Mouse (Mus musculus) hindbrain, embryonic 16.5 days (tissue): ENCODE measurements around the gene Cdc73. TPM values are rescaled to one million over a fixed set of nuclear protein-coding genes. Genes with fewer than 3 reads are reported as not detected.
"Not testable (repeated sequence)": the region's sequence is repeated elsewhere in the genome, so short reads cannot be mapped to it uniquely, and the experiment has no call there.

Source experiments
- ATAC-seq: fragments of 200-750 bp; cut with Nextera tagmentation; 2 replicates; pipeline ENCODE4 v1.8.0; 2017; ENCODE audit warnings: moderate TSS enrichment, moderate library complexity
- H3K27ac ChIP-seq: fragments of 300-500 bp; sonication (generic); 2 replicates; pipeline ENCODE4 v1.5.1; 2014; ENCODE audit warnings: low read depth, mild to moderate bottlenecking, control low read depth, low read length, moderate library complexity
- H3K27me3 ChIP-seq: fragments of 300-500 bp; sonication (generic); replicated peaks from 2 replicates; pipeline ENCODE4 v1.6.1; 2014; ENCODE audit warnings: low read length; ENCODE audit not compliant: control insufficient read depth, insufficient read depth
- H3K36me3 ChIP-seq: fragments of 300-500 bp; sonication (generic); 2 replicates; pipeline ENCODE4 v1.6.1; 2014; ENCODE audit warnings: mild to moderate bottlenecking, low read length, moderate library complexity, mixed read lengths; ENCODE audit not compliant: control insufficient read depth, insufficient read depth
- H3K4me1 ChIP-seq: fragments of 300-500 bp; sonication (generic); 2 replicates; pipeline ENCODE4 v1.6.1; 2014; ENCODE audit warnings: low read depth, low read length; ENCODE audit not compliant: control insufficient read depth, insufficient read depth
- H3K4me2 ChIP-seq: fragments of 300-500 bp; sonication (generic); 2 replicates; pipeline ENCODE4 v1.6.1; 2014; ENCODE audit warnings: mild to moderate bottlenecking, low read length, control low read depth, moderate library complexity
- H3K4me3 ChIP-seq: fragments of 300-500 bp; sonication (generic); 2 replicates; pipeline ENCODE4 v1.5.1; 2014; ENCODE audit warnings: mild to moderate bottlenecking, low read length, control low read depth, moderate library complexity
- H3K9ac ChIP-seq: fragments of 300-500 bp; sonication (generic); 2 replicates; pipeline ENCODE4 v1.6.1; 2014; ENCODE audit warnings: low read depth, mild to moderate bottlenecking, control low read depth, low read length, moderate library complexity
- H3K9me3 ChIP-seq: fragments of 300-500 bp; sonication (generic); 2 replicates; pipeline ENCODE4 v1.6.1; 2014; ENCODE audit warnings: mild to moderate bottlenecking, low read length, moderate library complexity; ENCODE audit not compliant: control insufficient read depth
- WGBS: fragments of 180-500 bp; shearing (Covaris S2); extraction: QIAGEN DNeasy Blood & Tissue Kit; methylation state at CpG from one replicate; pipeline ENCODE4 v1.1.7; 2014; 5-methylcytosine and 5-hydroxymethylcytosine counted together
- polyA plus RNA-seq: library from polyadenylated mRNA; unstranded; fragments of >200 nt; fragmentation: Nextera tagmentation; extraction: Ambion mirVana; gene quantifications from 2 replicates; pipeline ENCODE4 v1.2.1, GENCODE M21; 2015

The Cdc73 gene
- polyA plus RNA-seq, 1 experiment from 2014 or later, result 7.7 TPM

DNA sequence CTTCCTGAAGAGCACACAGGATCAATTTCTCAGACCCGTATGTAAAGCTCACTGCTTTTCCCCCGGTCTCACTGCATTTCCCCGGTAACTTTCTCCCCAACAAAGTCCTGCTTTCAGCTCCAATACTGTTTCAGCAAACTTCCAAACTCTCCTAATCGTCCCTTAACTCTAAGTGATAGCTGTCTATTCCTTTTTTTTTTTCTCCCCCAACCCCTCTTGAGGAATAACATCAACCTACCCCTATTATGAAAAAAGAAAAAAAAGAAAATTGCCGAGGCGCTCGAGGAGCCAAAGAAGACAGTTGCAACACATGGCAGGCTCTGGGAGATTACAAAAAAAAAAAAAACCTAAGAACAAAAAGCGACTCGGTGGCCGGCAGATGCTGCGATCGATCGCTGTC is 957 bp downstream of the Cdc73 start:
- Histone ChIP-seq H3K4me3 (peak overlapping the region; percentile 76), H3K4me2 (peak overlapping the region; percentile 85), H3K27ac (peak overlapping the region; percentile 94), H3K4me1 (peaks cover 11% of the 10 kb centered on the region), H3K9me3 (no peaks in the 10 kb centered on the region), H3K9ac (peak overlapping the region; percentile 94), H3K36me3 (peaks cover 2% of the 10 kb centered on the region; the same call in 1 of the 2 replicates), H3K27me3 (no peaks in the 10 kb centered on the region)
- 0% methylated on average over 13 of the region's 13 CpGs for WGBS
- no peak for ATAC-seq

DNA sequence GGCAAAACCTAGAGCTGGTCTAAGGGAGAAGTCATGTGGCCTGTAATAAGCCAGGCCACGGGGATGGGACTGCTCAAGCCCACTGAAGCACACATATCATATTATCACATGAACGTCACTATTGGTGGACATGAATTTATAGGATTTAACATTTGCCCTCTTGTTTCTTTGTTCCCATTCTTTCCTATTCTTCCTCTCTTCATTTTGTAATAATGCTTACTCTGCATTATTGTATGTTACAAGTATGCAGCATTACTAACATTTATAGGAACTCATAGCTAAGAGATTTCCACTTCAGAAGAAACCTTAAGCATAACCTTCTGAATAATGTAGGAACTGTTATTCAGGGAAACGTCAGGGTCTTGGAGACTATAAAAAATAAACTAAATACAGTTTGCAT is 17.8 kb downstream of the Cdc73 start:
- no peak overlapping the region for H3K9ac ChIP-seq
- H3K4me3 ChIP-seq, result no peak overlapping the region
- ATAC-seq, result no peak
- 88% methylated on average over 3 of the region's 3 CpGs for WGBS
- H3K27me3 ChIP-seq, result no peaks in the 10 kb centered on the region
- H3K4me2 ChIP-seq, result no peak overlapping the region
- no peak overlapping the region for H3K27ac ChIP-seq
- no peaks in the 10 kb centered on the region for H3K4me1 ChIP-seq
- H3K36me3 ChIP-seq, result peaks cover 15% of the 10 kb centered on the region
- no peaks in the 10 kb centered on the region for H3K9me3 ChIP-seq

DNA sequence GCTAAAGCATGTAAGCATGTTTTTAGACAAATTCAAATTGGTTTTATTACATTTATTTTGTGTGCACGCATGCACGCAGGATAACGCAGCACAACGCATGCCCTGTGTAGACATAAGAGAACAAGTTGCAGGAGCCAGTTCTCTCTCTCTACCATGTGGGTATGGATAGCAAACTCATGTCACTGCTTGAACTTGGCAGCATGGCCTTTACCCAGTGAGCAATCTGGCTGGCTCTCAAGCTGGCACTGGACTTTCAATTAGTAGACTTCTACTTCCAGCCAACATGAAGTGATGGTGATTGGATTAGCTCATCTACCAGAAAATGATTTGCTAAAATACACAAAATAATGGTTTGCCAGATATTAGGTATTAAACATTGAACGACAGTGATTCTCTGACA is 21.6 kb downstream of the Cdc73 start:
- Histone ChIP-seq H3K27me3 (no peaks in the 10 kb centered on the region), H3K36me3 (peaks cover 20% of the 10 kb centered on the region), H3K4me2 (no peak overlapping the region), H3K4me1 (no peaks in the 10 kb centered on the region), H3K9ac (no peak overlapping the region), H3K4me3 (no peak overlapping the region), H3K9me3 (no peaks in the 10 kb centered on the region), H3K27ac (no peak overlapping the region)
- ATAC-seq, result peak; percentile 71
- WGBS, result 88% methylated on average over 5 of the region's 5 CpGs

DNA sequence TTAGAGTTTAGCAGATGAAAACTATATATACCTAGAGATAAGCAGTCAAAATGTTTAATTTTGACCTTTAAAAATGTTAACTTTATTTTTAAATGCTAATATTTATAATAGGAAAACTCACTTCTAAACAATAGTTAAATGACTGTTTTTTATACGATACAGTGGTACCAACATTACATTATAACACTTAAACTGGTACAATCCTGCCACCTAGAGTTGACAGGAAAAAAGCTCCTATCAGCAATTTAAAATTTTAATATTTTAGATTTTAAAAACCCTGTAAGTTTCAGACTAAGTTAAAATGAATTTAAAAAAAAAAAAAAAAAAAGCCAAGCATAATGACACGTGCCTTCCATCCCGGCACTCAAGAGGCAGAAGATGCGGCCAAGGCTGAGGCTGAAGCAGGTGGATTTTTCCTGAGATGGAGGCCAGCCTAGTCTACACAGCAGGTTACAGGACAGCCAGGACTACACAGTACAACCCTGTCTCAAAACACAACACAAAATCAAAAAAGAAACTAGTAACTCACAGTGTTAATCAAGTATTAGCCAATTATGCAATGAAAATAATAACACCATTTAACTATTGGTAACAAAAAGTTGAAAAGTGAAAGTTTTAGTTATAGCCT is 26.8 kb downstream of the Cdc73 start:
- H3K36me3 ChIP-seq, result peaks cover 14% of the 10 kb centered on the region
- H3K4me3 ChIP-seq, result no peak overlapping the region
- H3K4me1 ChIP-seq, result no peaks in the 10 kb centered on the region
- H3K27ac ChIP-seq, result no peak overlapping the region
- no peaks in the 10 kb centered on the region; the same call in 1 of the 2 replicates for H3K9me3 ChIP-seq
- ATAC-seq, result no peak
- H3K27me3 ChIP-seq, result no peaks in the 10 kb centered on the region
- WGBS, result 82% methylated on average over 4 of the region's 4 CpGs
- H3K4me2 ChIP-seq, result no peak overlapping the region
- H3K9ac ChIP-seq, result no peak overlapping the region

DNA sequence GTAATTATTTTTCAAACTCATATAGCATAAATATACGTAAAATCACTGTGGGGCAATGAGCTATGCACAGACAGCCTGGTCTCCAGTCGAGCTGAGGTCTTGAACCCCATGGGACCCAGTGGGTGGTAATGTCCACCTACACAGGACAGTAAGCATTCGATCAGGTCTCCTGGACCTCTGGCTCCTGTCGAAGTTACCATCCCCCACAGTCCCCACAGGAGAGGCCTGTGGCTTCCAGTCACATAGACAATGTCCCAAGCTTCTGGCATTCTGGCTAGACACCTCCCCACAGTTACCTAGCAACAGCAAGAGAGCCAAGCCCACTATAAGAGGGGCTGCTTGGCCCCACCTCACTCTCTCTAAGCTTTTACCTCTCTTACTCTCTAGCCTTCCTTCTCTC is 37.9 kb downstream of the Cdc73 start:
- WGBS, result 88% methylated on average over 4 of the region's 4 CpGs
- ATAC-seq, H3K27me3 ChIP-seq, H3K27ac ChIP-seq, H3K9ac ChIP-seq, H3K4me1 ChIP-seq, H3K4me3 ChIP-seq, H3K4me2 ChIP-seq, H3K9me3 ChIP-seq, H3K36me3 ChIP-seq: not testable (repeated sequence)

DNA sequence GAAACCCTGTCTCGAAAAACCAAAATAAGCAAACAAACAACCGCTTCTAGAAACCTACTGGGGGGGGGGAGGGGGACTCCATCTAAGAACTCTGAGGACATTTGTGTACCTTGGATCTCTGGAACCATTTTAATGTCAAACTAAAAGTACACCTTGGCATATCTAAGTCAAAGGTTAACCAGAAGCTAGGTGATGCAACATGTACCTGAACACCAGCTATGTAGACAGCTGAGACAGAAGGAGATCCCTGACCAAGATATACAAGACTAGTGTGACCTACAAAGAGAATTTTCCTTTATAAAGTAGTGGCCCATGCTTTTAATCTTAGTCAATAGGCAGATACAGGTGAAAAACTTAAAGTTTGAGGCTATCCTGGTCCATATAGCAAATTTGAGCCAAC is 39.5 kb downstream of the Cdc73 start:
- Histone ChIP-seq H3K9ac (no peak overlapping the region), H3K4me3 (no peak overlapping the region), H3K27ac (no peak overlapping the region), H3K4me1 (no peaks in the 10 kb centered on the region), H3K36me3 (peaks cover 8% of the 10 kb centered on the region; the same call in 1 of the 2 replicates), H3K27me3 (no peaks in the 10 kb centered on the region), H3K9me3 (no peaks in the 10 kb centered on the region), H3K4me2 (no peak overlapping the region)
- WGBS, result 100% methylated on average over 2 of the region's 2 CpGs
- no peak for ATAC-seq

DNA sequence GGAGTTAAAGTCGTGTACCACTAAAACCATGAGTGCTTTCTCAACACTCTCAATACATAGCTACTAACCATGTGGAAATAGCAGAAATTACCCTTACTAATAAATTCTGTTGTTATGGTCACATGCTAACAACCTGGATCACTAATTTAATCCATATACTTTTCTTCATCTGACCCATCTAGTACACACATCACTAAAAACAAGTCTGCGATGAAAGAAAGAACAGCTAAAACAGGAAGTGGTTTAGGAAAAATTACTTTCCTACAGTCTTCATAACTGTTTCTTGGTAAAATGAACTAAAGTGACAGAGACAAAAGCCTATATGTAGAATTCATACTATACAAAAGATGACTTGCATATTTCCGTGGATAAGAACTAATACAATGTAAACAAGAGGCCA is 49.0 kb downstream of the Cdc73 start:
- Histone ChIP-seq H3K9me3 (no peaks in the 10 kb centered on the region), H3K27ac (no peak overlapping the region), H3K9ac (no peak overlapping the region), H3K4me3 (no peak overlapping the region), H3K4me2 (no peak overlapping the region), H3K27me3 (no peaks in the 10 kb centered on the region), H3K4me1 (no peaks in the 10 kb centered on the region), H3K36me3 (no peaks in the 10 kb centered on the region)
- ATAC-seq, result no peak
- WGBS, result 96% methylated on average over 3 of the region's 3 CpGs

DNA sequence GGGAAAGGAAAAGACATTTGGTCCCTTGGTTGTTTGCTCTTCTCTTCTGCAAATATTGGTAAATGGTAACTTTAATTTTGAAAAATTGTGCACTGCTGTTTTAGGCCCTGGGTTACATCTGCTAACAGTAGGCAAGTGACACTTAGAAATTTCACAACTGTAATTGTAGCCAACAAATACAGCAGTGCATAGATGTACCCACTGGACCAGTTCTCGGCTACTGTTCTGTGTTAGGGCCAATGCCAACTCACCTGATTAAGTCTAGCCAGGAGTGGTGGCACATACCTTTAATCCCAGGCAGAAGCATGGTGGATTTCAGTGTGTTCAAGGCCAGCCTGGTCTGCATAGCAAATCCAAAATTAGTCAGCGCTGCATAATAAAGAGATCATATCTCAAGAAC is 52.4 kb downstream of the Cdc73 start:
- no peak for ATAC-seq
- no peaks in the 10 kb centered on the region for H3K36me3 ChIP-seq
- WGBS, result 90% methylated on average over 2 of the region's 2 CpGs
- peaks cover 4% of the 10 kb centered on the region; the same call in 1 of the 2 replicates for H3K4me1 ChIP-seq
- H3K4me2 ChIP-seq, result no peak overlapping the region
- H3K4me3 ChIP-seq, result no peak overlapping the region
- no peaks in the 10 kb centered on the region for H3K27me3 ChIP-seq
- no peak overlapping the region for H3K27ac ChIP-seq
- no peaks in the 10 kb centered on the region for H3K9me3 ChIP-seq
- no peak overlapping the region for H3K9ac ChIP-seq

DNA sequence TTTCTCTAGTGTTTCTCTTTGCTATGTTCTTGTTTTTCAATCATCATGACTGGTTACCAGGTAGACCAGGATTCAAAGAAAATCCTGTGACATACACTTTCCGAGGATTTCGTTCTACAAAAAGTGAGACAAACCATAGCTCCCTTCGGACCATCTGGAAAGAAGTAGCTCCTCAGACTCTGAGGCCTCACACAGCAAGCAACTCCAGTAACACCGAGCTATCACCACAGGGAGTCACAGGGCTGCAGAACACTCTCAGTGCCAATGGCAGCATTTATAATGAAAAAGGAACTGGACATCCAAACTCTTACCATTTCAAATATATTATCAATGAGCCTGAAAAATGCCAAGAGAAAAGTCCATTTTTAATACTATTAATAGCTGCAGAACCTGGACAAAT is 56.5 kb downstream of the Cdc73 start:
- H3K4me3 ChIP-seq, result peak overlapping the region; percentile 16; the same call in 1 of the 2 replicates
- H3K4me1 ChIP-seq, result peaks cover 4% of the 10 kb centered on the region; the same call in 1 of the 2 replicates
- peak overlapping the region; percentile 34 for H3K4me2 ChIP-seq
- no peaks in the 10 kb centered on the region for H3K36me3 ChIP-seq
- no peak for ATAC-seq
- no peaks in the 10 kb centered on the region for H3K9me3 ChIP-seq
- WGBS, result 73% methylated on average over 4 of the region's 4 CpGs
- no peak overlapping the region for H3K9ac ChIP-seq
- peak overlapping the region; percentile 31 for H3K27ac ChIP-seq
- no peaks in the 10 kb centered on the region for H3K27me3 ChIP-seq
